Mouse (Mus musculus): ENCODE measurements around the gene Slc4a3. TPM values are rescaled to one million over a fixed set of nuclear protein-coding genes. Genes with fewer than 3 reads are reported as not detected.

The Slc4a3 gene
- polyA plus RNA-seq, 1 experiment from 2014 or later: 32.6 TPM

GRCm38 (mm10) chr1:75507006-75507405 is 39.1 kb upstream of the Slc4a3 start, which contains the start of gene Inha:
Gene Inha (plus strand): TSS chr1:75507077.
- peaks cover 23% of the 10 kb centered on the region for H3K36me3 ChIP-seq
- H3K9me3 ChIP-seq (replicated peaks): no peaks in the 10 kb centered on the region
- WGBS: 24% methylated on average over 10 of the region's 10 CpGs
- H3K4me1 ChIP-seq (replicated peaks): peaks cover 69% of the 10 kb centered on the region
- ATAC-seq (ENCODE audit: insufficient number of reproducible peaks, low FRiP score): no peak
- peak within 1 kb of the TSS; percentile 87 for H3K4me2 ChIP-seq
- H3K9ac ChIP-seq: peak within 1 kb of the TSS; percentile 96
- no peaks in the 10 kb centered on the region for H3K27me3 ChIP-seq (replicated peaks)
- H3K27ac ChIP-seq (ENCODE audit: poor library complexity, severe bottlenecking): peak within 1 kb of the TSS; percentile 99
- H3K4me3 ChIP-seq: peak within 1 kb of the TSS; percentile 73

DNA sequence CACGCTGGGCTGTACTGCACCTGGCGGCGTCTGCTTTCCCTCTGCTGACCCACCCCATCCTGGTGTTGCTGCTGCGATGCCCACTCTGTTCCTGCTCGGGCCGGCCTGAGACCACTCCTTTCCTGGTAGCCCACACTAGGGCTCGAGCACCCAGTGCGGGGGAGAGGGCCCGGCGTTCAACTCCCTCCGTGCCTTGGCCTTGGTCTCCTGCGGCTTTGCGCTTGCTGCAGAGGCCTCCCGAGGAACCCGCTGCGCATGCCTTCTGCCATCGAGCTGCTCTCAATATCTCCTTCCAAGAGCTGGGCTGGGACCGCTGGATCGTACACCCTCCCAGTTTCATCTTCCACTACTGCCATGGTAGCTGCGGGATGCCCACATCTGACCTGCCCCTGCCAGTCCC is 36.5 kb upstream of the Slc4a3 start:
- Histone ChIP-seq H3K9me3 (replicated peaks) (no peaks in the 10 kb centered on the region), H3K9ac (no peak overlapping the region), H3K36me3 (peaks cover 1% of the 10 kb centered on the region; the same call in 1 of the 2 replicates), H3K4me2 (no peak overlapping the region; the same call in 1 of the 2 replicates), H3K4me1 (replicated peaks) (peaks cover 62% of the 10 kb centered on the region), H3K4me3 (no peak overlapping the region), H3K27me3 (replicated peaks) (no peaks in the 10 kb centered on the region), H3K27ac (ENCODE audit: poor library complexity, severe bottlenecking) (peak overlapping the region; percentile 99)
- 40% methylated on average over 20 of the region's 20 CpGs for WGBS
- ATAC-seq (ENCODE audit: insufficient number of reproducible peaks, low FRiP score): no peak

- no peaks in the 10 kb centered on the region for H3K9me3 ChIP-seq (replicated peaks)
- H3K9ac ChIP-seq: no peak overlapping the region
- peaks cover 65% of the 10 kb centered on the region for H3K4me1 ChIP-seq (replicated peaks)
- 46% methylated on average over 5 of the region's 5 CpGs for WGBS
- H3K27ac ChIP-seq (ENCODE audit: poor library complexity, severe bottlenecking): peak overlapping the region; percentile 99
- no peak for ATAC-seq (ENCODE audit: insufficient number of reproducible peaks, low FRiP score)
- H3K27me3 ChIP-seq (replicated peaks): no peaks in the 10 kb centered on the region
- peak overlapping the region; percentile 7; the same call in 1 of the 2 replicates for H3K4me2 ChIP-seq
- H3K4me3 ChIP-seq: no peak overlapping the region
- no peaks in the 10 kb centered on the region for H3K36me3 ChIP-seq
Measured at GRCm38 (mm10) chr1:75510154-75510553, 35.9 kb upstream of the Slc4a3 start.

DNA sequence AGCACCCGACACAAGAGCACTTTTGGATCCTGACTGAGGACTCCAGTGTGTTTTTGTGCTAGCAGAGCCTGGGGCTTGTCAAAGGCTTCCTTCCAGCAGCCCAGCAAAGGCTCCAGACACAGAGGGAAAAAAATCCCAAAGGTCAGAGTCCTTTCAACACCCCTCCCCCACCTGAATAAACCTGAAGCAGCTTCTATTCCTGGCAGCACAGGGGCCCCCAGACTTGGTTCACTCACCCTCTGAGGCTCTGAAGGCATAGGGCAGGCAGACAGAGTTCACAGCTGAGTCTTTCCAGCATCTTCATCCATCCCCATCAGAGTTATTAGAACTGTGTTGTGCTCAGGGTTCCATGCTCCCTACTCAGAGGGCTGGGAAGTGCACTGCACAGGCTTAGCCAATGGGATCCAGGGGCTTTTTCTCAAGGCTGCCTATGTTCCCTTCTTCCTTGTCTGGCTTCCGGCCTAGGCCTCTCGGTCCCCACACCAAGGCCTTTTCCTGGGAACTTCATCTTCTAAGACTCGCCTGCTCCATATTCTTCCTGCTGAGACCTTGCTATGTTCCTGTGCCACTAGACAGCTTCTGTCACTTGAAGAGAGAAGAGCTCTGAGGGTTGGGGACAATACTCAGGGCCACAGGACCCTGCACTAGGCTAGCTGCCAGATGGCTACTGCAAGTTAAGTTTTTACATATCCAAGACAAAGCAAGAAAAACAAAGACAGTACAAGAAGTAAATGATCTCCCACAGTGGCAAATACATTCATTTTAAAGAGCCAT is 34.4 kb upstream of the Slc4a3 start:
- peak overlapping the region; percentile 31; the same call in 1 of the 2 replicates for H3K4me2 ChIP-seq
- H3K27me3 ChIP-seq (replicated peaks): no peaks in the 10 kb centered on the region
- no peak overlapping the region for H3K4me3 ChIP-seq
- peak; percentile 18; the same call in 1 of the 2 replicates for ATAC-seq (ENCODE audit: insufficient number of reproducible peaks, low FRiP score)
- no peaks in the 10 kb centered on the region for H3K36me3 ChIP-seq
- peak overlapping the region; percentile 99 for H3K27ac ChIP-seq (ENCODE audit: poor library complexity, severe bottlenecking)
- WGBS: 20% methylated on average over 4 of the region's 4 CpGs
- 0 out of 2 replicates have a peak overlapping the region, but pooled peaks have one; percentile 51 for H3K9ac ChIP-seq
- H3K4me1 ChIP-seq (replicated peaks): peaks cover 72% of the 10 kb centered on the region
- no peaks in the 10 kb centered on the region for H3K9me3 ChIP-seq (replicated peaks)

DNA sequence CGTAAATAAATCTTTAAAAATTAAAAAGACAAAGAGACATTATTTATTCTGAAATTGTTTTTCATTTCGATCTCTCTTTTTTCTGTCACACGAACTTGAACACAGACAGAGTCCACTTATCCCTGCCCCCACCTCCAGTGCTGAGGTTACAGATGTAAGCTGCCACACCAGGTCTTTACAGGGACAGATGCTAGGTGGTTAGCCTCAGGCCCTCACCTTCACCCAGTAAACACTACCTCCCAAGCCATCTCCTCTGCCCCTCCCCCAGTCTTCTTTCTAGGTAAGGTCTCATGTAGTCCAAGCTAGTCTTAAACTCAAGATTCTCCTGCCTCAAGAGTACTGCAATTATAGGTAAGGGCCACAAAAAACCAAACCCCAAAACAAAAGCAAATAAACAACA is 33.5 kb upstream of the Slc4a3 start:
- WGBS: 85% methylated on average over 3 of the region's 3 CpGs
- H3K4me1 ChIP-seq (replicated peaks): peaks cover 72% of the 10 kb centered on the region
- H3K4me2 ChIP-seq: no peak overlapping the region
- no peak overlapping the region for H3K4me3 ChIP-seq
- H3K27me3 ChIP-seq (replicated peaks): no peaks in the 10 kb centered on the region
- H3K36me3 ChIP-seq: no peaks in the 10 kb centered on the region
- H3K27ac ChIP-seq (ENCODE audit: poor library complexity, severe bottlenecking): peak overlapping the region; percentile 99
- no peak for ATAC-seq (ENCODE audit: insufficient number of reproducible peaks, low FRiP score)
- H3K9ac ChIP-seq: no peak overlapping the region
- H3K9me3 ChIP-seq (replicated peaks): no peaks in the 10 kb centered on the region

- ATAC-seq (ENCODE audit: insufficient number of reproducible peaks, low FRiP score): no peak
- Histone ChIP-seq H3K4me2 (no peak overlapping the region), H3K36me3 (no peaks in the 10 kb centered on the region), H3K27me3 (replicated peaks) (no peaks in the 10 kb centered on the region), H3K27ac (ENCODE audit: poor library complexity, severe bottlenecking) (peak overlapping the region; percentile 41; the same call in 1 of the 2 replicates), H3K9me3 (replicated peaks) (no peaks in the 10 kb centered on the region), H3K4me1 (replicated peaks) (peaks cover 66% of the 10 kb centered on the region), H3K9ac (peak overlapping the region; percentile 16; the same call in 1 of the 2 replicates), H3K4me3 (no peak overlapping the region)
- 49% methylated on average over 15 of the region's 15 CpGs for WGBS
Measured at GRCm38 (mm10) chr1:75516703-75517380, 29.2 kb upstream of the Slc4a3 start.

GRCm38 (mm10) chr1:75517984-75518383 is 28.1 kb upstream of the Slc4a3 start:
- no peak overlapping the region for H3K4me2 ChIP-seq
- H3K9ac ChIP-seq: no peak overlapping the region
- peaks cover 58% of the 10 kb centered on the region for H3K4me1 ChIP-seq (replicated peaks)
- H3K27ac ChIP-seq (ENCODE audit: poor library complexity, severe bottlenecking): no peak overlapping the region
- no peak for ATAC-seq (ENCODE audit: insufficient number of reproducible peaks, low FRiP score)
- 70% methylated on average over 3 of the region's 4 CpGs for WGBS
- no peak overlapping the region for H3K4me3 ChIP-seq
- H3K9me3 ChIP-seq (replicated peaks): no peaks in the 10 kb centered on the region
- H3K36me3 ChIP-seq: no peaks in the 10 kb centered on the region
- H3K27me3 ChIP-seq (replicated peaks): no peaks in the 10 kb centered on the region

DNA sequence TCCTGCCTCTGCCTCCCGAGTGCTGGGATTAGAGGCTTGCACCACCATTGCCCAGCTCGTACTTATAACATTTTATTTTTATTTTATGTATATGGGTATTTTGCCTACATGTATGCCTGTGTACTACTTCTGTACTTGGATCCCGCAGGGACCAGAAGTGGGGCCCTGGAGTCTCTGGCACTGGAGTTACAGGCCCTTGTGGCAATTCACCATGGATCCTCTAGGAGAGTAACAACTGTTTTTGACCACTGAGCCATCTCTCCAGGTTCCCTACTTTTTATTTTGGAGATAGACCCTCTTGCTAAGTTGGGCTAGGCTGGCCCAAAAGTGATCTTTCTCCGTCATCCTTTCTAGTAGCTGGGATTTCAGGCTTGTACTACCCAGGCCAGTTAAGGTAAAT is 27.6 kb upstream of the Slc4a3 start:
- no peaks in the 10 kb centered on the region for H3K27me3 ChIP-seq (replicated peaks)
- no peaks in the 10 kb centered on the region for H3K9me3 ChIP-seq (replicated peaks)
- ATAC-seq (ENCODE audit: insufficient number of reproducible peaks, low FRiP score): no peak
- no peak overlapping the region for H3K4me3 ChIP-seq
- no peaks in the 10 kb centered on the region for H3K36me3 ChIP-seq
- no peak overlapping the region for H3K9ac ChIP-seq
- H3K4me2 ChIP-seq: no peak overlapping the region
- H3K4me1 ChIP-seq (replicated peaks): peaks cover 54% of the 10 kb centered on the region
- H3K27ac ChIP-seq (ENCODE audit: poor library complexity, severe bottlenecking): no peak overlapping the region
- 95% methylated on average over 4 of the region's 4 CpGs for WGBS

DNA sequence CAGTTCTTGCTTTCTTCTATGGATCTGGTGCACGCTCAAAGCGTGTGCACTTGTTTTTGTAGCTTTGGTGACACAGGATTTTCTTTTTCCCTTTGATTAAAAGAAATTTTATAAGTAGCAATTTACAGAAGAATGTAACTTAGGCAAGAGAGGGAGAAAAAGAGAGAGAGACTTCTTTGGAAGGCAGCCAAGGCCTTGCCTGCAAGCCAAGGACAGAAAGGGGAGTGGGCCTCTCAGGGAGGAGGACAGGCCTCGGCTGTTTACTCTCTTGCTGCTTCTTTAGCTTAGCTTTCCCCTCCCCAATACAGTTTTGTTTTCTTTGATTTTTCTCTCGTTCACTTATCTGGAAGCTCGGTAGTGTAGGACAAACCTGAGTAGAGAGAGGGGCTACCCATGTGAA is 26.5 kb upstream of the Slc4a3 start:
- Histone ChIP-seq H3K4me1 (replicated peaks) (peaks cover 54% of the 10 kb centered on the region), H3K9me3 (replicated peaks) (no peaks in the 10 kb centered on the region), H3K27me3 (replicated peaks) (no peaks in the 10 kb centered on the region), H3K4me3 (no peak overlapping the region), H3K27ac (ENCODE audit: poor library complexity, severe bottlenecking) (peak overlapping the region; percentile 97), H3K9ac (0 out of 2 replicates have a peak overlapping the region, but pooled peaks have one; percentile 14), H3K4me2 (no peak overlapping the region), H3K36me3 (no peaks in the 10 kb centered on the region)
- ATAC-seq (ENCODE audit: insufficient number of reproducible peaks, low FRiP score): no peak
- 52% methylated on average over 5 of the region's 5 CpGs for WGBS

DNA sequence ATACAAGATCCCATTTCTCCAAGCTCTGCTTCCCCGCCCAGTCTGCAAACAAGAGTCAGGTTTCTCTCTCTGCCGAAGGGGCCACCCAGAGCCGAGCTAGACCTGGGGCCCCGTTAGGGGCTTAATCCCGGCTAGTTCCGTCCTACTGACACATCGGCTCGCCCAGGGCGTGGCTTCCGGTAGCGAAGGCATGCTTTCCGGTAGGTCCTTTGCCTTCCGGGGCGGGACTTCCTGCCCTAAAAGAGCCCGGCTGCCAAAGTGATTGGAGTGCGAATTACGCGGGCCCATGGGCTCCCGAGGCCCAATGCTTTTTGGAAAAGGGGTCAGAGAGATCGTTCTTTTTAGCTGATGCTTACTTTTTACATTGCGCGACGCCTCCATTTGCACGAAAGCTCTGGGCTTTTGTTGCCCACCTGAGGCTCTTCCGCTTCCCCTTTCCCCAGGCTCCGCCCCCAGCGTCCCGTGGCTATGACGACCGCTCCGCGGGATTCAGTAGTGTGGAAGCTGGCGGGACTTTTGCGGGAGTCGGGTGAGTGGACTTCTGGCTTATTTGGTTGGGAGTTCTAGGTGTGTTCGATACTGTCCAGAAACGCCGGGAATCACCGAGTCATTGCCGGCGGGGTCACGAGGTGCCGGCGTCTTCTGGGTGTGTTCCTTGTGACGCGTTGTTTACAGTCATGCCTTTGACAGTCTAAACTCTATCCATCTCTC is 24.6 kb upstream of the Slc4a3 start, which contains the start of gene Stk11ip:
Stk11ip (plus strand) TSS at position 209 of the 711 bp plus-strand sequence.
- peaks cover 13% of the 10 kb centered on the region for H3K36me3 ChIP-seq
- ATAC-seq (ENCODE audit: insufficient number of reproducible peaks, low FRiP score): peak; percentile 95
- WGBS: under 1% methylated on average over 46 of the region's 46 CpGs

More for the DNA sequence above, 24.6 kb upstream of the Slc4a3 start, which contains the start of gene Stk11ip:
- H3K4me2 ChIP-seq: peak within 1 kb of the TSS; percentile 69
- no peaks in the 10 kb centered on the region for H3K27me3 ChIP-seq (replicated peaks)
- H3K27ac ChIP-seq (ENCODE audit: poor library complexity, severe bottlenecking): peak within 1 kb of the TSS; percentile 97
- H3K9me3 ChIP-seq (replicated peaks): no peaks in the 10 kb centered on the region
- peak within 1 kb of the TSS; percentile 62 for H3K9ac ChIP-seq
- H3K4me1 ChIP-seq (replicated peaks): peaks cover 42% of the 10 kb centered on the region
- peak within 1 kb of the TSS; percentile 69 for H3K4me3 ChIP-seq
